In the genomic region with DNA sequence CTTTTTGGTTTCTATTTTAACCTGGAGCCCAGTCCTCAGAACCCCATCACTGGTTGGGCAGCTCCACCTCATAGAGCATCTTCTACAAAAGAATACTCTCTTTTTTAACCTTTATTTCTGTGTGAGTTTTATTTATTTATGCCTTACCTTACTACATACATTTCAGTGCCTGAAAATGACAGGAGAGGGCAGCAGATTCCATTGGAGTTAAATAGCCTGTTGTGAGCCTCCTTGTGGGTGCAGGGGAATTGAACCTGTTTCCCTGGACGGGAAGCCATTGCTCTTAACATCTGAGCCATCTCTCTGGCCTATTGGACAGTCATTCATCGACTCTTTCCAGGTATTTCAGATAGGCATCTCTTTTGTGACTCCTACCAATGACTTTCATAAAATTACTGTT, we compare ENCODE assay signal across 30 mouse cellular contexts. TPM values are rescaled to one million over a fixed set of nuclear protein-coding genes. Genes with fewer than 3 reads are reported as not detected.
DNase-seq lines count a peak whose midpoint lies in the region; ATAC-seq and TF ChIP-seq lines count a peak whose summit lies in the region.
"Had no signal": no experiment of that assay in that cellular context is flagged by ENCODE, and none has a peak within 500 bp of the region (broad histone marks: within the 10 kb centered on the region; RNA-seq: fewer than 3 reads in every experiment).

No protein-coding gene starts in this region.

- no peaks in the 10 kb centered on the region for H3K79me2 ChIP-seq in MEL (ENCODE audit: control insufficient read depth, insufficient read depth, low read length, poor library complexity)

- TF ChIP-seq EP300 in MEL (IDR thresholded peaks at IDR 0.05; ENCODE audit: low read depth in 1 of 2, low read length in 2 of 2): no peak
- no peak for TF ChIP-seq EP300 in stomach, postnatal 0 days (optimal IDR thresholded peaks at IDR 0.05)

- peak; percentile 42 for TF ChIP-seq RAD21 in MEL (IDR thresholded peaks at IDR 0.05; ENCODE audit: low read depth, low read length)

- TF ChIP-seq POLR2A in MEL (IDR thresholded peaks at IDR 0.05; ENCODE audit: control insufficient read depth in 1 of 2, insufficient read depth in 1 of 2, low read depth in 1 of 2, low read length in 2 of 2, poor library complexity in 1 of 2): no peak

- H3K27me3 ChIP-seq in MEL (ENCODE audit: control insufficient read depth in 1 of 2, insufficient read depth in 2 of 2, low read length in 2 of 2): no peaks in the 10 kb centered on the region
- no peaks in the 10 kb centered on the region for H3K27me3 ChIP-seq in stomach, postnatal 0 days (ENCODE audit: control insufficient read depth, insufficient read depth, low read length)
- H3K27me3 ChIP-seq: embryonic facial prominence, embryonic 12.5 days; midbrain, embryonic 12.5 days had no signal

- no peak overlapping the region for H3K4me2 ChIP-seq in stomach, postnatal 0 days (replicated peaks; ENCODE audit: low read depth)
- H3K4me2 ChIP-seq: embryonic facial prominence, embryonic 12.5 days; liver, embryonic 11.5 days; midbrain, embryonic 12.5 days had no signal

- no peaks in the 10 kb centered on the region for H3K4me1 ChIP-seq in MEL (ENCODE audit: control insufficient read depth in 1 of 2, insufficient read depth in 2 of 2, low read length in 2 of 2)
- no peaks in the 10 kb centered on the region for H3K4me1 ChIP-seq in stomach, postnatal 0 days (replicated peaks; ENCODE audit: control insufficient read depth, insufficient read depth)
- H3K4me1 ChIP-seq: embryonic facial prominence, embryonic 12.5 days; midbrain, embryonic 12.5 days had no signal

- H3K36me3 ChIP-seq in MEL (ENCODE audit: control insufficient read depth in 1 of 2, insufficient read depth in 2 of 2, low read length in 2 of 2): no peaks in the 10 kb centered on the region
- no peaks in the 10 kb centered on the region for H3K36me3 ChIP-seq in stomach, postnatal 0 days (ENCODE audit: control insufficient read depth, insufficient read depth, low read length)
- H3K36me3 ChIP-seq: embryonic facial prominence, embryonic 12.5 days; G1E; midbrain, embryonic 12.5 days had no signal

- peak; percentile 62 for TF ChIP-seq CTCF in layer of hippocampus, adult 2 months (conservative IDR thresholded peaks at IDR 0.05)
- peak in 1 of 3 experiments; percentile 44; a peak in 2 of 6 replicates for TF ChIP-seq CTCF in MEL (IDR thresholded peaks at IDR 0.05 in 2 of 3, conservative IDR thresholded peaks at IDR 0.05 in 1 of 3; ENCODE audit: control insufficient read depth in 1 of 3, insufficient read depth in 1 of 3, low read depth in 2 of 3, low read length in 3 of 3, poor library complexity in 1 of 3, severe bottlenecking in 1 of 3)
- TF ChIP-seq CTCF in stomach, postnatal 0 days (IDR thresholded peaks at IDR 0.05; ENCODE audit: low read depth): peak; percentile 36

- H3K9ac ChIP-seq in MEL (ENCODE audit: control insufficient read depth, low read depth, low read length, poor library complexity, severe bottlenecking): no peak overlapping the region
- H3K9ac ChIP-seq in stomach, postnatal 0 days (ENCODE audit: low read length): no peak overlapping the region
- H3K9ac ChIP-seq: embryonic facial prominence, embryonic 12.5 days; midbrain, embryonic 12.5 days had no signal

- no peaks in the 10 kb centered on the region for H3K9me3 ChIP-seq in MEL (replicated peaks; ENCODE audit: insufficient read depth, low read length)
- no peaks in the 10 kb centered on the region for H3K9me3 ChIP-seq in stomach, postnatal 0 days (ENCODE audit: control insufficient read depth, low read length)

- no peak overlapping the region for H3K27ac ChIP-seq in layer of hippocampus, adult 2 months
- H3K27ac ChIP-seq in MEL (ENCODE audit: control insufficient read depth, low read depth, low read length): no peak overlapping the region
- no peak overlapping the region for H3K27ac ChIP-seq in stomach, postnatal 0 days (replicated peaks)
- H3K27ac ChIP-seq: embryonic facial prominence, embryonic 12.5 days; midbrain, embryonic 12.5 days had no signal

- no peak for ATAC-seq in stomach, postnatal 0 days (ENCODE audit: low FRiP score, low TSS enrichment)
- ATAC-seq: CD4-positive, CD25-positive, alpha-beta regulatory T cell, adult 4 months; hindbrain, embryonic 16.5 days had no signal

- 74% methylated on average over 2 of the region's 2 CpGs for WGBS in stomach, postnatal 0 days

- DNase-seq in layer of hippocampus, adult 2 months (ENCODE audit: low spot score in 2 of 2): no peak
- no peak for DNase-seq in layer of hippocampus, postnatal 10 days (ENCODE audit: low spot score in 2 of 2)
- peak; percentile 15 for DNase-seq in A20 (ENCODE audit: low read depth, low spot score)
- peak; percentile 43 for DNase-seq in MEL (ENCODE audit: low read depth, low spot score)
- DNase-seq in stomach, postnatal 0 days (ENCODE audit: low spot score): no peak
- DNase-seq in urinary bladder, postnatal 36 days (ENCODE audit: low spot score in 2 of 2): no peak
- DNase-seq in gastrocnemius, postnatal 25 days: no peak
- DNase-seq: adrenal gland, postnatal 25 days; cerebellum, adult 11 months; cerebellum, postnatal 14 days; gastrocnemius, postnatal 36 days; kidney, adult 11 months; lung, adult 18-20 months; lung, postnatal 10 days; right cerebral cortex, postnatal 14 days had no signal

- H3K4me3 ChIP-seq in layer of hippocampus, adult 2 months: no peak overlapping the region
- no peak overlapping the region for H3K4me3 ChIP-seq in MEL (ENCODE audit: control insufficient read depth in 1 of 2, insufficient read depth in 1 of 2, low read depth in 2 of 2, low read length in 2 of 2)
- H3K4me3 ChIP-seq in stomach, postnatal 0 days (ENCODE audit: low read depth, low read length): no peak overlapping the region
- H3K4me3 ChIP-seq: embryonic facial prominence, embryonic 12.5 days; midbrain, embryonic 12.5 days had no signal

TF ChIP-seq in MEL, 35 proteins besides CTCF, POLR2A, EP300 and RAD21:
- TF ChIP-seq MAFK (IDR thresholded peaks at IDR 0.05; ENCODE audit: borderline replicate concordance, low read depth, low read length): no peak
- TF ChIP-seq RCOR1 (IDR thresholded peaks at IDR 0.05; ENCODE audit: low read depth, low read length): no peak
- TF ChIP-seq SMC3 (IDR thresholded peaks at IDR 0.05; ENCODE audit: low read depth, low read length): peak; percentile 47
- no peak for TF ChIP-seq BHLHE40 (IDR thresholded peaks at IDR 0.05; ENCODE audit: borderline replicate concordance, low read depth, low read length)
- no peak for TF ChIP-seq JUND (IDR thresholded peaks at IDR 0.05; ENCODE audit: low read depth, low read length)
- no peak for TF ChIP-seq MEF2A (IDR thresholded peaks at IDR 0.05; ENCODE audit: extremely low read depth, insufficient replicate concordance, low read depth, low read length, poor library complexity, severe bottlenecking)
TF ChIP-seq in MEL: peak in this region for 1.

RNA-seq across cellular contexts. Expression of a gene that starts 3.3 kb away (rescaled TPM):
- 1 to 10 TPM in 1 of 2 experiments, under 1 TPM in 1; 0.79 to 1.2 TPM for total RNA-seq in layer of hippocampus, adult 2 months (2021)
- total RNA-seq in layer of hippocampus, postnatal 10 days (2021): 1 to 10 TPM; 1.2 to 1.3 TPM
- 0.36 and 0.46 TPM in 2 replicates for total RNA-seq in MEL (2012; rRNA removed)
- 1 to 10 TPM in 1 of 2 experiments, not detected in 1; 1.5 TPM for polyA plus RNA-seq in MEL (2012; ENCODE audit: insufficient read depth in 1 of 2, insufficient read length in 2 of 2, low read depth in 1 of 2, low replicate concordance in 2 of 2, missing spikeins in 1 of 2)
- 16.9 and 18.0 TPM in 2 replicates for polyA plus RNA-seq in stomach, postnatal 0 days (2015; fragmentation: Nextera tagmentation; extraction: Ambion mirVana)
- total RNA-seq in gastrocnemius, postnatal 25 days (2021): 10 to 100 TPM; 16.5 to 20.8 TPM
- total RNA-seq: hematopoietic stem cell, adult 5-6 weeks had no signal
- polyA plus RNA-seq: CD4-positive, CD25-positive, alpha-beta regulatory T cell, adult 4 months; forebrain, embryonic 11.5 days; G1E had no signal

RNA-seq across cellular contexts. Expression of a gene that starts 24.7 kb away (rescaled TPM):
- total RNA-seq in layer of hippocampus, adult 2 months (2021): not detected
- total RNA-seq in layer of hippocampus, postnatal 10 days (2021): under 1 TPM in 1 of 2 experiments, not detected in 1; 0.16 TPM
- not detected in 2 replicates for total RNA-seq in MEL (2012; rRNA removed)
- polyA plus RNA-seq in MEL (2012; ENCODE audit: insufficient read depth in 1 of 2, insufficient read length in 2 of 2, low read depth in 1 of 2, low replicate concordance in 2 of 2, missing spikeins in 1 of 2): under 1 TPM in 1 of 2 experiments, not detected in 1; 0.03 TPM
- not detected in 2 replicates for polyA plus RNA-seq in stomach, postnatal 0 days (2015; fragmentation: Nextera tagmentation; extraction: Ambion mirVana)
- 1 to 10 TPM in 1 of 2 experiments, under 1 TPM in 1; 0.72 to 1.3 TPM for total RNA-seq in gastrocnemius, postnatal 25 days (2021)
- total RNA-seq: hematopoietic stem cell, adult 5-6 weeks; layer of hippocampus, postnatal 14 days; megakaryocyte, adult 5-6 weeks had no signal
- polyA plus RNA-seq: CD4-positive, CD25-positive, alpha-beta regulatory T cell, adult 4 months; embryonic facial prominence, embryonic 12.5 days; forebrain, embryonic 11.5 days; G1E; heart, embryonic 16.5 days; kidney, embryonic 16.5 days; limb, embryonic 11.5 days; liver, embryonic 11.5 days; midbrain, embryonic 12.5 days; neural tube, embryonic 11.5 days; thymus, postnatal 0 days had no signal

RNA-seq across cellular contexts. Expression of a gene that starts 33.2 kb away (rescaled TPM):
- under 1 TPM; 0.72 to 0.86 TPM for total RNA-seq in layer of hippocampus, adult 2 months (2021)
- under 1 TPM; 0.30 to 0.47 TPM for total RNA-seq in layer of hippocampus, postnatal 10 days (2021)
- total RNA-seq in MEL (2012; rRNA removed): 0.19 and 0.29 TPM in 2 replicates
- polyA plus RNA-seq in MEL (2012; ENCODE audit: insufficient read depth in 1 of 2, insufficient read length in 2 of 2, low read depth in 1 of 2, low replicate concordance in 2 of 2, missing spikeins in 1 of 2): under 1 TPM in 1 of 2 experiments, not detected in 1; 0.28 TPM
- polyA plus RNA-seq in stomach, postnatal 0 days (2015; fragmentation: Nextera tagmentation; extraction: Ambion mirVana): 15.0 and 15.1 TPM in 2 replicates
- 10 to 100 TPM in 1 of 2 experiments, 1 to 10 TPM in 1; 7.8 to 11.7 TPM for total RNA-seq in gastrocnemius, postnatal 25 days (2021)
- polyA plus RNA-seq: G1E had no signal

RNA-seq across cellular contexts. Expression of a gene that starts 52.5 kb away (rescaled TPM):
- under 1 TPM; 0.27 to 0.28 TPM for total RNA-seq in layer of hippocampus, adult 2 months (2021)
- total RNA-seq in layer of hippocampus, postnatal 10 days (2021): under 1 TPM; 0.25 to 0.34 TPM
- 0.98 and 1.2 TPM in 2 replicates for total RNA-seq in MEL (2012; rRNA removed)
- polyA plus RNA-seq in MEL (2012; ENCODE audit: insufficient read depth in 1 of 2, insufficient read length in 2 of 2, low read depth in 1 of 2, low replicate concordance in 2 of 2, missing spikeins in 1 of 2): 1 to 10 TPM in 1 of 2 experiments, not detected in 1; 2.6 TPM
- polyA plus RNA-seq in stomach, postnatal 0 days (2015; fragmentation: Nextera tagmentation; extraction: Ambion mirVana): 1.4 and 1.6 TPM in 2 replicates
- 1 to 10 TPM in 1 of 2 experiments, under 1 TPM in 1; 0.41 to 1.1 TPM for total RNA-seq in gastrocnemius, postnatal 25 days (2021)
- polyA plus RNA-seq: CD4-positive, CD25-positive, alpha-beta regulatory T cell, adult 4 months had no signal

Comparison
In these comparisons a context has a peak if more than half of its experiments do, and no peak if none do; other contexts are left out.
1. DNase-seq: peak in A20 (single experiment) and MEL (single experiment); none in layer of hippocampus, adult 2 months (0 of 2), layer of hippocampus, postnatal 10 days (0 of 2), stomach, postnatal 0 days (single experiment), urinary bladder, postnatal 36 days (0 of 2) and gastrocnemius, postnatal 25 days (single experiment).
2. RNA of a gene that starts 3.3 kb away (total RNA-seq): 16.5 to 20.8 TPM in gastrocnemius, postnatal 25 days; 1.2 to 1.3 TPM in layer of hippocampus, postnatal 10 days, 0.79 to 1.2 TPM in layer of hippocampus, adult 2 months and 0.36 to 0.46 TPM in MEL; every median in the first group is over 4 times any median in the second.